Mouse (Mus musculus): ENCODE results near the gene Hyal2. TPM values are rescaled to one million over a fixed set of nuclear protein-coding genes. Genes with fewer than 3 reads are reported as not detected.
A peak's percentile ranks its signal among the peaks of the same experiment; 100 is the strongest.

The Hyal2 gene
- total and polyA plus RNA-seq, 3 experiments = 31.3 to 32.0 TPM; not detected in 1

- TF ChIP-seq UBTF (IDR thresholded peaks at IDR 0.05; ENCODE audit: borderline replicate concordance, insufficient read depth, low read depth, low read length) (no peak), MYB (IDR thresholded peaks at IDR 0.05; ENCODE audit: low read depth, low read length) (no peak), TAL1 (IDR thresholded peaks at IDR 0.05; ENCODE audit: low read length) (no peak), HCFC1 (IDR thresholded peaks at IDR 0.05; ENCODE audit: low read depth, low read length) (no peak; the same call in 1 of the 2 replicates), MYC (IDR thresholded peaks at IDR 0.05; ENCODE audit: low read depth, low read length) (no peak), TBP (IDR thresholded peaks at IDR 0.05; ENCODE audit: low read depth, low read length) (no peak), EP300 (IDR thresholded peaks at IDR 0.05; ENCODE audit: low read depth in 1 of 2, low read length in 2 of 2) (peak; percentile 53 to 72; a peak in 3 of 4 replicates), MAX (IDR thresholded peaks at IDR 0.05; ENCODE audit: low read length) (peak; percentile 72), TCF12 (IDR thresholded peaks at IDR 0.05; ENCODE audit: low read depth, low read length) (peak; percentile 40; the same call in 1 of the 2 replicates), ZKSCAN1 (IDR thresholded peaks at IDR 0.05; ENCODE audit: low read depth, low read length) (no peak), MXI1 (IDR thresholded peaks at IDR 0.05; ENCODE audit: low read depth, low read length) (peak; percentile 91), GABPA (IDR thresholded peaks at IDR 0.05; ENCODE audit: low read depth, low read length) (no peak), BHLHE40 (IDR thresholded peaks at IDR 0.05; ENCODE audit: borderline replicate concordance, low read depth, low read length) (no peak)
These were observed 22.5 kb downstream of the Hyal2 start (continued) for GRCm38 (mm10) chr9:107590058-107590772.

DNA sequence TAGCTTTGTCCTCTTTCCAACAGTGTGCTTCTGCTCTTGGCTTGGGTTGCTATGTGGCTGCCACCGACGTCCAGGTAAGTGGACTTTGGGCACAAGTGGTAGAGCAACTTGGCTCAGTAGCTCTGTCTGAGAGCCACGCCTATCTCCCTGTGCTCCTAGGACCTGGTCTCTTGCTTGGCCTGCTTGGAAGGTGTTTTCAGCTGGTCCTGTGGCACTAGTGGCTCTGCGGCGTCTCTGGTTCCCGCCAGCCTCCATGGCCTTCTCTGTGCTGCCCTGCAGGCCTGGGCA lies 23.0 kb downstream of the Hyal2 start:
- no peak for TF ChIP-seq POLR2AphosphoS5 (IDR thresholded peaks at IDR 0.05; ENCODE audit: borderline replicate concordance, low read depth, low read length)
- no peak for TF ChIP-seq MYB (IDR thresholded peaks at IDR 0.05; ENCODE audit: low read depth, low read length)
- TF ChIP-seq RAD21 (IDR thresholded peaks at IDR 0.05; ENCODE audit: low read depth, low read length) = no peak
- TF ChIP-seq SMC3 (IDR thresholded peaks at IDR 0.05; ENCODE audit: low read depth, low read length) = no peak
- no peak for TF ChIP-seq KAT2A (conservative IDR thresholded peaks at IDR 0.05; ENCODE audit: low read depth, low read length)
- no peak for TF ChIP-seq POLR2A (IDR thresholded peaks at IDR 0.05; ENCODE audit: control insufficient read depth in 1 of 2, insufficient read depth in 1 of 2, low read depth in 1 of 2, low read length in 2 of 2, poor library complexity in 1 of 2)
- TF ChIP-seq ETS1 (IDR thresholded peaks at IDR 0.05; ENCODE audit: low read depth, low read length) = no peak
- no peak for TF ChIP-seq E2F4 (IDR thresholded peaks at IDR 0.05; ENCODE audit: borderline replicate concordance, low read depth, low read length)
- no peak for TF ChIP-seq NELFE (IDR thresholded peaks at IDR 0.05; ENCODE audit: low read depth, low read length)
- no peak for TF ChIP-seq NRF1 (IDR thresholded peaks at IDR 0.05; ENCODE audit: insufficient read depth, low read depth, low read length, poor library complexity, severe bottlenecking)
- H3K27ac ChIP-seq (ENCODE audit: control insufficient read depth, low read depth, low read length) = peak overlapping the region; percentile 13; the same call in 1 of the 2 replicates
- H3K4me1 ChIP-seq (ENCODE audit: control insufficient read depth in 1 of 2, insufficient read depth in 2 of 2, low read length in 2 of 2) = peaks cover 16 to 26% of the 10 kb centered on the region in 2 experiments; a peak in 3 of 4 replicates
- H3K9me3 ChIP-seq (replicated peaks; ENCODE audit: insufficient read depth, low read length) = no peaks in the 10 kb centered on the region
- H3K27me3 ChIP-seq (ENCODE audit: control insufficient read depth in 1 of 2, insufficient read depth in 2 of 2, low read length in 2 of 2) = no peaks in the 10 kb centered on the region
- peaks cover 5 to 27% of the 10 kb centered on the region in 2 experiments; a peak in 3 of 4 replicates for H3K36me3 ChIP-seq (ENCODE audit: control insufficient read depth in 1 of 2, insufficient read depth in 2 of 2, low read length in 2 of 2)
- peaks cover 34% of the 10 kb centered on the region for H3K79me2 ChIP-seq (ENCODE audit: control insufficient read depth, insufficient read depth, low read length, poor library complexity)
- DNase-seq (ENCODE audit: low read depth, low spot score) = no peak
- peak overlapping the region; percentile 7; the same call in 1 of the 2 replicates for H3K9ac ChIP-seq (ENCODE audit: control insufficient read depth, low read depth, low read length, poor library complexity, severe bottlenecking)
- no peak overlapping the region for H3K4me3 ChIP-seq (ENCODE audit: control insufficient read depth in 1 of 2, insufficient read depth in 1 of 2, low read depth in 2 of 2, low read length in 2 of 2)

Measured in MEL (cell line).